Mouse (Mus musculus): ENCODE measurements around the gene 1190005I06Rik.

DNA sequence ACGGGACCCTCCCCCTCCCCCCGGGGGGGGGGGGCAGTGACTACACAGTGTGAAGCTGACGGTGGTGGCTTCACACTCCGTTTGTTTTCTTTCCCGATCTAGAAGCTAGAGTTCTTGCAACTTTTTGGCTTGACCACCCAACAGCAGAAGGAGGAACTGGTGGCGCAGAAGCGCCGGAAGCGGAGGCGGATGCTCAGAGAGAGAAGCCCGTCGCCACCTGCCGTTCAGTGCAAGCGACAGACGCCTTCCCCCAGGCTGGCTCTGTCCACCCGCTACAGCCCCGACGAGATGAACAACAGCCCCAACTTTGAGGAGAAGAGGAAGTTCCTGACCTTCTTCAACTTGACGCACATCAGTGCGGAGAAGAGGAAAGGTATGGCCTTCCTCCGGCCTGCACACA lies 74.9 kb downstream of the 1190005I06Rik start:
- TF ChIP-seq MYOG (IDR thresholded peaks at IDR 0.05; ENCODE audit: control insufficient read depth, extremely low read depth, insufficient read length) (no peak), CTCF (IDR thresholded peaks at IDR 0.05; ENCODE audit: control insufficient read depth, insufficient read depth, insufficient read length) (no peak)

Measured in C2C12 (cell line).